Mouse (Mus musculus) hindlimb bud, embryonic 11.5 days (tissue): ENCODE data around the gene Sash1.
A peak's percentile ranks its signal among the peaks of the same experiment; 100 is the strongest.

ENCODE experiments used
- DNase-seq: peaks from one replicate; pipeline ENCODE4 v3.0.0-alpha.2; 2012; ENCODE audit warnings: low read depth, low spot score; ENCODE audit errors: extremely low spot score

Sash1 gene

DNA sequence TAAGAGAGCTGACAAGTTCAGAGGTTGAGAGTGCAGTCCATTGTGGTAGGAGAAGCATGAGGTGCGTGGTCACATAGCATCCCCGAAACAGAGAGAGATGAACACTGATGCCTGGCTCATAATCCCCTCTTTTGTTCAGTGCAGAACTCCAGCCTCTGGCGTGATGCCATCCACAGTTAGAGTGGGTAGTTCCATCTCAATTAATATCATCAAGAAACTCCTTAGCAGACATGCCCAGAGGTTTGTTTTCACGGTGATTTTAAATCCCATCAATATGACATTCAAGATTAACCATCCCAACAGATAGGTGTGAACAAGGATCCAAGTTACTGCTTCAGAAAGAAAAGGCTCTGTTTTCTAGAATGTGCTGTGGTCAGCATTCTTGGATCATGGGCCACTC, 192.3 kb downstream of the Sash1 start:
- DNase-seq, result no peak

DNA sequence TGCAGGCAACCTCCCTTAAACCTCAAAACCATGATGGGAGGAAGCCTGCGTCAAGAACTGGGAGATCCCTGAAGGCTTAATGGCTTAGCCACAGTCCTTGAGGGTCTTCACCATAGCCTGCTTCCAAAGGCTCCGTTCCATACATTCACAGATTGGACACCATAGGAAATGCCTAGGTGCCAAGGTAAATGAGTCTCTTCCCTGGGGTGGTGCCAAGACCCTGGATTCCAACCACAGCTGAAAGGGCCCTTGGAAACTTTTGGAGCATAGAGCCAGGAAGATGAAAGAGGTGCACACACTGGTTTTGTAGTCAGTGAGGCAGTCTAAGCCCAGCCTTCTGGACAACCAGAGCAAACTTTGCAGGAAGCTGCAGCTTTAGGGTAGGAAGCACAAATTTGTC, 193.3 kb downstream of the Sash1 start:
- DNase-seq, result no peak

DNA sequence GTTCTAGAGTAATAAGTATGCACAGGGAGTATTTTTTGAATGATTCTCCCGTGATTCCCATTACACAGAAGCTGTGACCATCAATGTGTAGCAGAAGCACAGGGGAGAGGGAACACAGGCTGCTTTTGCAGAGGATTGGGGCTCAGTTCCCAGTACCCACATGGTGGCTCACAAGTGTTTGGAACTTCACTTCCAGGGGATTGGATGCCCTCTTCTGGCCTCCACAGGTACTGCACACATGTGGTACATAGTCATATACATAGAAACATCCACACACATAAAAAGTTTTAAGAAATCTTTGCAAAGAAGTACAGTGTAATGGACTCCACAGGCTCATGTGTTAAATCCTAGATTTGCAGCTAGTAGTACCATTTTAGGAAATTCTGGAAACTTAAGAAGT, 199.7 kb downstream of the Sash1 start:
- DNase-seq, result no peak

DNA sequence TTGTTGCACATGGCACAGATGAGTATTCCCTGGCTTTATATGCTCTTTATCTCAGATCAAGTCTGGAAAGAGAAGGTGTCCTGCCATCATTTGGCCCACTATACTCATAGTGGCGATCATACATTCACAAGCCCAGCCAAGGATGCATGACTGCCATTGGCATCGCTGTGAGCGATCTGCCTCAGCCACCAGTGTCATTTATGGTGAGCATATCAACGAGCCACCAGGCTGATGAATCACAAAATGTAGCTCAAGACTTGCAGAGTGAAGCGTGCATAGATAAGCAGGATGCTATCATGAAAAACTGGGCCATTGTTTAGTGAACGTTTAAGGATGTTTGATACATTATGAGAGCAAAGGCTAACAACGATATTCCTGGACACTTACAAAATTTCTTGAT, 200.6 kb downstream of the Sash1 start:
- no peak for DNase-seq

DNA sequence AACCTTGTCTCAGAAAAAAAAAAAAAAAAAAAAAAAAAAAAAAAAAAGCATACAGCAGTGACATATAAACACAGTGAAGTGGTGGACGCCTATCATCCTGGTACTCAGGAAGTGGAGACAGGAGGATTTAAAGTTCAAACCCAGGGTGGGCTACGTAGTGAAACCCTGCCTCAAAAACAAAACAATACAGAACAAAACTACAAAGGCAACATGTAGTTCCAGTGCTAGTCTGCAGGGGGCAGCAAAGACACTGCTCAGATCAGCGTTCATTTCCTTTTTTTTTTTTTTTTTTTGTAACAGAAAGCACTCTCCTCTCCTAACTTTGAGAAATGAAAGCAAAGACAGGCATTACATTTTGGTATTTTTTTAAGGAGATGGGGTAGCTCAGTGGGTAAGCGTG, 203.0 kb downstream of the Sash1 start:
- DNase-seq, result peak; percentile 41

DNA sequence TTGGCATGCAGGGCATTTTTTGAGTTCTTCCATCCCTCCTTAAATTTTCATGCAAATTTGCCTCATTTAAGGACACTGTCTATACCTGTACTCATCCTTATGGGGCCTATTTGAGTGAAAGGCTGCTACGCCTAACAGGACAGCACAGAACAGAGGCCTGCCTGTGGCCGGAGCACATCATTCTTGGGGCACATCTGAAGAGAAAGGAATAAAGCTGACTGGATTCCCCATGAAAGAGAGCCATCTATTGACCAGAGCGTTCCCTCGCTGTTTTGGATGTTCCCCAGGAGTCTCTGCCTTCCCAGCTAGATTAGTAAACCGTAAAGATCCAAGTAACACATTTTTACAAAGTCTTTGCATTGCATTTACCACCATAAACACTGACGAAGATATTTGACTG, 203.5 kb downstream of the Sash1 start:
- DNase-seq, result no peak

DNA sequence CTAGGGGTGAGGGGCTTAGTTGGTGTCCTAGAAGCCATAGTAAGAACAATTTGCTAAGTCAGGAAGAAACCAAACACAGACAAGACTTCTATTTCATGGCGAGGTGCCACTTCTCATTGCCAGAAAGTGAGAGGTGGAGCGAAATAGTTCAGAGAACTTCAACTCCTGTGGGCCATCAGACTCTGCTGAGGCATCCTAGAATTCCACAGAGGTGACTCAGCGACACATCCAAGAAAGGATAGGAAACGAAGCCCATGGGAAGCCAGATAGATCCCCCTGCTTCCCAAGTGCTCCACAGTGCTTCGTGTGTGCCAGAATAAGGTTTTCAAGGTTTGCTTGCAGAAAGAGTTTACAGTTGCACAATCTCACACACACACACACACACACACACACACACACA, 209.1 kb downstream of the Sash1 start:
- DNase-seq, result no peak
